In genomic region chr7:54645314-54645713, GRCm38 (mm10) we compare ENCODE assay signal across 21 mouse cellular contexts.
DNase-seq lines count a peak whose midpoint lies in the region; ATAC-seq lines count a peak whose summit lies in the region.
"Had no signal": no experiment of that assay in that cellular context is flagged by ENCODE, and none has a peak within 500 bp of the region (broad histone marks: within the 10 kb centered on the region; RNA-seq: fewer than 3 reads in every experiment).

No protein-coding gene starts in this region.

- H3K27me3 ChIP-seq in heart, embryonic 12.5 days (replicated peaks), result no peaks in the 10 kb centered on the region
- H3K27me3 ChIP-seq: embryonic facial prominence, embryonic 13.5 days; embryonic facial prominence, embryonic 15.5 days; forebrain, embryonic 13.5 days; forebrain, embryonic 15.5 days had no signal

- H3K27ac ChIP-seq in heart, embryonic 12.5 days (ENCODE audit: poor library complexity, severe bottlenecking), result no peak overlapping the region
- H3K27ac ChIP-seq: embryonic facial prominence, embryonic 13.5 days; embryonic facial prominence, embryonic 15.5 days; forebrain, embryonic 13.5 days; forebrain, embryonic 15.5 days had no signal

- no peak overlapping the region for H3K4me2 ChIP-seq in heart, embryonic 12.5 days
- H3K4me2 ChIP-seq: embryonic facial prominence, embryonic 13.5 days; embryonic facial prominence, embryonic 15.5 days; forebrain, embryonic 13.5 days; forebrain, embryonic 15.5 days had no signal

- 87% methylated on average over 2 of the region's 2 CpGs for WGBS in heart, embryonic 12.5 days

- no peaks in the 10 kb centered on the region for H3K36me3 ChIP-seq in heart, embryonic 12.5 days
- H3K36me3 ChIP-seq: embryonic facial prominence, embryonic 13.5 days; embryonic facial prominence, embryonic 15.5 days; forebrain, embryonic 15.5 days had no signal

- no peaks in the 10 kb centered on the region for H3K9me3 ChIP-seq in heart, embryonic 12.5 days (replicated peaks)
- H3K9me3 ChIP-seq: embryonic facial prominence, embryonic 13.5 days; embryonic facial prominence, embryonic 15.5 days; forebrain, embryonic 13.5 days; forebrain, embryonic 15.5 days had no signal

- H3K4me1 ChIP-seq in heart, embryonic 12.5 days (replicated peaks), result no peaks in the 10 kb centered on the region
- H3K4me1 ChIP-seq: embryonic facial prominence, embryonic 13.5 days; embryonic facial prominence, embryonic 15.5 days had no signal

- DNase-seq in ES-CJ7 (ENCODE audit: low read depth, low spot score) (peak; percentile 83), WW6 (ENCODE audit: low read depth, low spot score) (peak; percentile 5)
- DNase-seq in adrenal gland, postnatal 14 days, result no peak
- DNase-seq in heart, adult 11 months, result no peak
- DNase-seq: adrenal gland, adult 8-10 months; adrenal gland, postnatal 25 days; cerebellum, adult 11 months; cerebellum, adult 18-20 months; cerebellum, adult 8-10 months; cerebellum, adult 9-11 months; cerebellum, postnatal 14 days; cerebellum, postnatal 36 days; embryo, embryonic 11 days; forebrain, postnatal 0 days had no signal

- ATAC-seq in heart, embryonic 12.5 days (ENCODE audit: insufficient number of reproducible peaks, low FRiP score), result no peak
- ATAC-seq: activated CD4-positive, CD25-positive, alpha-beta regulatory T cell, adult 4 months; forebrain, embryonic 13.5 days; forebrain, embryonic 15.5 days; forebrain, postnatal 0 days had no signal

- no peak overlapping the region for H3K9ac ChIP-seq in heart, embryonic 12.5 days
- H3K9ac ChIP-seq: embryonic facial prominence, embryonic 13.5 days; embryonic facial prominence, embryonic 15.5 days; forebrain, embryonic 13.5 days; forebrain, embryonic 15.5 days; forebrain, postnatal 0 days had no signal

- no peak overlapping the region for H3K4me3 ChIP-seq in heart, embryonic 12.5 days
- H3K4me3 ChIP-seq: embryonic facial prominence, embryonic 13.5 days; embryonic facial prominence, embryonic 15.5 days; erythroblast, embryonic 14.5 days; forebrain, embryonic 13.5 days; forebrain, embryonic 15.5 days had no signal

Comparison
In these comparisons a context has a peak if more than half of its experiments do, and no peak if none do; other contexts are left out.
1. DNase-seq: peak in ES-CJ7 (single experiment) and WW6 (single experiment); none in adrenal gland, postnatal 14 days (single experiment) and heart, adult 11 months (single experiment).